Comparison of ENCODE assay signal across 8 mouse cellular contexts in the genomic region with DNA sequence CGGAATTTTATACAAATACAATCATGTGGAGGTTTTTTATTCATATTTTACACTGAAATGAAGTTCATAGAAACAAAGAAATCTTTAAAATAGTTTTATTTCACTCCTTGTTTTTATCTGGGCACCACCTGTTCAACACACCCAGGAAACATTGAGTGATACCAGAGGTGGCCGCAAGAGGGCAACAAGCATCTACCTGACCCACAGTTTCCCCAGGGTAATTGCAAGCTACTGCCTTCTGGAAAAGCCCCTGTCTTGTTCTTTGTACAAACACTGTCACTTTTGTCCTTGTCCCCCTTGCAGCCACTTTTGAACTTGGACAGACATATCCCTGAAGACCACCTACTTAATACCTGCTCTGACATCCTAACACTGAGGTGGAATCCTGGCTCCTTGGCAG. TPM values are rescaled to one million over a fixed set of nuclear protein-coding genes. Genes with fewer than 3 reads are reported as not detected.
DNase-seq lines count a peak whose midpoint lies in the region; ATAC-seq lines count a peak whose summit lies in the region.

No protein-coding gene starts in this region.

- no peaks in the 10 kb centered on the region for H3K27me3 ChIP-seq in forebrain, embryonic 11.5 days (ENCODE audit: control insufficient read depth, insufficient read depth, low read length)
- no peaks in the 10 kb centered on the region for H3K27me3 ChIP-seq in forebrain, embryonic 16.5 days (replicated peaks; ENCODE audit: control insufficient read depth, insufficient read depth, low read length)
- no peaks in the 10 kb centered on the region for H3K27me3 ChIP-seq in embryonic facial prominence, embryonic 10.5 days (replicated peaks; ENCODE audit: low read depth, poor library complexity, severe bottlenecking)

- H3K4me3 ChIP-seq in forebrain, embryonic 11.5 days (ENCODE audit: low read depth, low read length): no peak overlapping the region
- H3K4me3 ChIP-seq in forebrain, embryonic 16.5 days (replicated peaks; ENCODE audit: low read length): no peak overlapping the region
- no peak overlapping the region for H3K4me3 ChIP-seq in embryonic facial prominence, embryonic 10.5 days

- no peaks in the 10 kb centered on the region for H3K9me3 ChIP-seq in forebrain, embryonic 11.5 days (ENCODE audit: control insufficient read depth, low read length)
- H3K9me3 ChIP-seq in forebrain, embryonic 16.5 days (ENCODE audit: control insufficient read depth, low read length): no peaks in the 10 kb centered on the region
- no peaks in the 10 kb centered on the region for H3K9me3 ChIP-seq in embryonic facial prominence, embryonic 10.5 days

- no peaks in the 10 kb centered on the region for H3K4me1 ChIP-seq in forebrain, embryonic 11.5 days (replicated peaks; ENCODE audit: control insufficient read depth, insufficient read depth, low read length)
- H3K4me1 ChIP-seq in forebrain, embryonic 16.5 days (replicated peaks; ENCODE audit: control insufficient read depth, insufficient read depth, low read length): no peaks in the 10 kb centered on the region
- peaks cover 6% of the 10 kb centered on the region; the same call in 1 of the 2 replicates for H3K4me1 ChIP-seq in embryonic facial prominence, embryonic 10.5 days

- no peaks in the 10 kb centered on the region for H3K36me3 ChIP-seq in forebrain, embryonic 11.5 days (ENCODE audit: control insufficient read depth, insufficient read depth, low read length)
- H3K36me3 ChIP-seq in forebrain, embryonic 16.5 days (ENCODE audit: control insufficient read depth, insufficient read depth): no peaks in the 10 kb centered on the region
- H3K36me3 ChIP-seq in embryonic facial prominence, embryonic 10.5 days (replicated peaks): no peaks in the 10 kb centered on the region

- H3K9ac ChIP-seq in forebrain, embryonic 11.5 days (ENCODE audit: low read length): no peak overlapping the region
- H3K9ac ChIP-seq in forebrain, embryonic 16.5 days (replicated peaks; ENCODE audit: low read depth, low read length): no peak overlapping the region

- peak; percentile 75 for DNase-seq in forebrain, embryonic 11.5 days (ENCODE audit: low spot score)
- peak; percentile 70 for DNase-seq in 3T3-L1 (ENCODE audit: low read depth, low spot score)
- peak; percentile 58 for DNase-seq in adrenal gland, postnatal 10 days
- peak; percentile 71 for DNase-seq in embryonic facial prominence, embryonic 10.5 days (ENCODE audit: low spot score)
- DNase-seq in layer of hippocampus, adult 18-20 months (ENCODE audit: low spot score in 2 of 2): peak; percentile 45 to 80
- peak; percentile 64 for DNase-seq in lung, postnatal 36 days
- peak; percentile 57 for DNase-seq in thymus, postnatal 14 days

- no peak overlapping the region for H3K27ac ChIP-seq in forebrain, embryonic 11.5 days (ENCODE audit: low read depth, low read length)
- H3K27ac ChIP-seq in forebrain, embryonic 16.5 days (ENCODE audit: low read length): no peak overlapping the region
- H3K27ac ChIP-seq in embryonic facial prominence, embryonic 10.5 days (replicated peaks): no peak overlapping the region

- ATAC-seq in forebrain, embryonic 11.5 days (replicated peaks; ENCODE audit: low FRiP score): 0 out of 2 replicates have a peak, but pooled peaks have one; percentile 19
- no peak; the same call in 1 of the 2 replicates for ATAC-seq in forebrain, embryonic 16.5 days

- WGBS in forebrain, embryonic 11.5 days: 5% methylated on average over 2 of the region's 2 CpGs
- WGBS in forebrain, embryonic 16.5 days: 9% methylated on average over 2 of the region's 2 CpGs
- 4% methylated on average over 2 of the region's 2 CpGs for WGBS in embryonic facial prominence, embryonic 10.5 days

- no peak overlapping the region for H3K4me2 ChIP-seq in forebrain, embryonic 11.5 days (ENCODE audit: low read depth, low read length, severe bottlenecking)
- H3K4me2 ChIP-seq in forebrain, embryonic 16.5 days (ENCODE audit: low read length): no peak overlapping the region

RNA-seq across cellular contexts. Expression of gene Zfp931, which starts 19.7 kb away (rescaled TPM):
- 15.3 and 19.7 TPM in 2 replicates for polyA plus RNA-seq in forebrain, embryonic 11.5 days (2014; fragmentation: Nextera tagmentation; extraction: Ambion mirVana)
- 14.5 and 16.9 TPM in 2 replicates for polyA plus RNA-seq in forebrain, embryonic 16.5 days (2015; fragmentation: Nextera tagmentation; extraction: Ambion mirVana)
- 10 to 100 TPM; 15.4 to 25.7 TPM for total RNA-seq in adrenal gland, postnatal 10 days (2021)
- 16.5 and 17.7 TPM in 2 replicates for polyA plus RNA-seq in embryonic facial prominence, embryonic 10.5 days (2016; fragmentation: Nextera tagmentation; extraction: Ambion mirVana)
- total RNA-seq in layer of hippocampus, adult 18-20 months (2021): 10 to 100 TPM; 29.1 to 31.8 TPM

RNA-seq across cellular contexts. Expression of gene Phactr3, which starts 20.8 kb away (rescaled TPM):
- polyA plus RNA-seq in forebrain, embryonic 11.5 days (2014; fragmentation: Nextera tagmentation; extraction: Ambion mirVana): 11.3 and 13.5 TPM in 2 replicates
- 59.8 and 71.8 TPM in 2 replicates for polyA plus RNA-seq in forebrain, embryonic 16.5 days (2015; fragmentation: Nextera tagmentation; extraction: Ambion mirVana)
- 1 to 10 TPM; 3.1 to 3.3 TPM for total RNA-seq in adrenal gland, postnatal 10 days (2021)
- polyA plus RNA-seq in embryonic facial prominence, embryonic 10.5 days (2016; fragmentation: Nextera tagmentation; extraction: Ambion mirVana): 3.8 and 4.6 TPM in 2 replicates
- 100 to 1,000 TPM; 146 to 149 TPM for total RNA-seq in layer of hippocampus, adult 18-20 months (2021)
